Mouse (Mus musculus) bone marrow, adult 2 months (tissue): Measurements from ENCODE around the gene Man1a2.

Experiments
- CTCF ChIP-seq: fragments of 200-500 bp; IDR thresholded peaks from 2 replicates; pipeline ENCODE4 v1.5.1; 2011; ENCODE audit warnings: low read length, control low read depth; ENCODE audit not compliant: control insufficient read depth, insufficient read depth
- POLR2A ChIP-seq: fragments of 200-500 bp; IDR thresholded peaks from 2 replicates; pipeline ENCODE4 v1.6.1; 2011; ENCODE audit warnings: low read depth, mild to moderate bottlenecking, control low read depth, low read length, borderline replicate concordance; ENCODE audit not compliant: control insufficient read depth

- TF ChIP-seq CTCF (no peak), POLR2A (no peak)
Measured at GRCm38 (mm10) chr3:100599265-100599820, 86.0 kb downstream of the Man1a2 start.
